Comparison of ENCODE assay signal across 8 mouse cellular contexts in the genomic region with DNA sequence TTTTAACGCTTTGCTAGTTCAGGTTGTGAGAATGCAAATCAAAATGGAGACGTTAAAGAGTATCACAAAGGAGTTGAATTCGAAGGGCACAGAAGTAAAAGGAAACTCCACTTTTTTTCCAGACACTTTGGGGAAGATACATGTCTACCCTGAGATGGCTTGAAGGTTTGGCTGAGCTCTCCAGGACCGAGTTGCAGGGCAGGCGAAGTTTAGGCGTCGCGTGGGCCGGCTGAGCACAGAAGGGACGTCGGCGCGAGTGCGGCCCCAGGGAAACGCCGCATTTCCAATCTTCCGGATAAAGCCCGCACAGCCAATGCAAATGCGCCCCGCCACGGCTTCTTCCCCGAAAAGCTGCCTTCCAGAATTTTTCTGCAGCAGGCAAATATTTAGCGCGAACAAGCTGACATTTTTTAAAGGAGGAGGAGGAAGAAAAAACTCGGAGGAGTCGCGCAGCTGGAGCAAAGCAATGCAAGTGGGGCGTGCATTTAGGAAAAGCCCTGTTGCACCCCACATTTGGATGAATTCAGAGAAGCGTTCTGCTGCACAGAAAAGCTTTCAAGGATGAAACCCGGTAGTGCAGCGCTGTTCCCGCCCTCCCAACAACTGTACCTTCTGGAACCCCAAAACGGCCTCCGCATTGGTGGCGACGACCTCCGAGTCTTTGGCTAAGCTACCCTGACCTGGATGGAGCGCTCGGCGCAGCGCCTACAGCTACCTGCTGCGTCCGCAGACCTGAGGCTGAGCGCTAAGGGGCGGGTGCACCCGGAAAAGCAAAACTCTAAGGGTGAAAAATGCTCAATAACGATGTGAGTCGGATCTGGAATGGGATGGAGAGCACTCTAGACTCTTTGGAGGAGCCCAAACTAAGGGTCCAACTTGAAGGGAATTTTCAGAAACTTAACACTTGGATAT. TPM values are rescaled to one million over a fixed set of nuclear protein-coding genes. Genes with fewer than 3 reads are reported as not detected.
DNase-seq lines count a peak whose midpoint lies in the region; ATAC-seq and TF ChIP-seq lines count a peak whose summit lies in the region.

No protein-coding gene starts in this region.

- no peak for TF ChIP-seq POLR2A in lung, adult 2 months (IDR thresholded peaks at IDR 0.05; ENCODE audit: borderline replicate concordance, extremely low read depth, low read depth, low read length)

- WGBS in limb, embryonic 10.5 days: under 1% methylated on average over 48 of the region's 48 CpGs
- WGBS in lung, adult 2 months: 2% methylated on average over 48 of the region's 48 CpGs

- peak overlapping the region; percentile 82 for H3K27ac ChIP-seq in limb, embryonic 10.5 days

- no peak for TF ChIP-seq CTCF in lung, adult 2 months (IDR thresholded peaks at IDR 0.05; ENCODE audit: insufficient read depth, low read length)

- peak overlapping the region; percentile 57 for H3K4me3 ChIP-seq in limb, embryonic 10.5 days
- no peak overlapping the region for H3K4me3 ChIP-seq in lung, adult 2 months (replicated peaks; ENCODE audit: extremely low read depth, low read depth, low read length)

- no peaks in the 10 kb centered on the region for H3K9me3 ChIP-seq in limb, embryonic 10.5 days (replicated peaks)

- peaks cover 62% of the 10 kb centered on the region for H3K4me1 ChIP-seq in limb, embryonic 10.5 days
- no peaks in the 10 kb centered on the region for H3K4me1 ChIP-seq in lung, adult 2 months (ENCODE audit: control insufficient read depth, insufficient read depth, low read length)

- H3K36me3 ChIP-seq in limb, embryonic 10.5 days: no peaks in the 10 kb centered on the region

- peaks cover 50% of the 10 kb centered on the region for H3K27me3 ChIP-seq in limb, embryonic 10.5 days (ENCODE audit: low read depth, poor library complexity, severe bottlenecking)

- ATAC-seq in CD4-positive, CD25-positive, alpha-beta regulatory T cell, adult 4 months: no peak

- DNase-seq in cerebellum, postnatal 14 days: peak; percentile 10 to 22
- no peak for DNase-seq in cerebellum, adult 18-20 months
- peak; percentile 25 to 37 for DNase-seq in right cerebral cortex, postnatal 10 days (ENCODE audit: low spot score in 2 of 2)
- DNase-seq in right cerebral cortex, postnatal 4 days: no peak
- DNase-seq in limb, embryonic 10.5 days (ENCODE audit: low spot score): peak; percentile 66
- peak; percentile 43 for DNase-seq in retina, embryonic 14.5 days (ENCODE audit: low spot score)
- no peak for DNase-seq in lung, adult 2 months

RNA-seq across cellular contexts. Expression of gene Hpse2, which starts 1.9 kb away (rescaled TPM):
- polyA plus RNA-seq in limb, embryonic 10.5 days (2016; fragmentation: Nextera tagmentation; extraction: Ambion mirVana): 2.8 and 6.0 TPM in 2 replicates
- 0.77 and 0.94 TPM in 2 replicates for polyA plus RNA-seq in lung, adult 2 months (2012; rRNA removed)
- polyA plus RNA-seq in CD4-positive, CD25-positive, alpha-beta regulatory T cell, adult 4 months (2017; shearing (Covaris generic)): under 1 TPM in 1 of 2 experiments, not detected in 1; 0.14 TPM

RNA-seq across cellular contexts. Expression of gene Cnnm1, which starts 53.9 kb away (rescaled TPM):
- 0.13 and 0.20 TPM in 2 replicates for polyA plus RNA-seq in limb, embryonic 10.5 days (2016; fragmentation: Nextera tagmentation; extraction: Ambion mirVana)
- polyA plus RNA-seq in lung, adult 2 months (2012; rRNA removed): 0.03 and 0.06 TPM in 2 replicates
- not detected for polyA plus RNA-seq in CD4-positive, CD25-positive, alpha-beta regulatory T cell, adult 4 months (2017; shearing (Covaris generic))

Comparison
In these comparisons a context has a peak if more than half of its experiments do, and no peak if none do; other contexts are left out.
1. DNase-seq: peak in cerebellum, postnatal 14 days (2 of 2), right cerebral cortex, postnatal 10 days (2 of 2), limb, embryonic 10.5 days (single experiment) and retina, embryonic 14.5 days (single experiment); none in cerebellum, adult 18-20 months (0 of 2), right cerebral cortex, postnatal 4 days (single experiment) and lung, adult 2 months (single experiment).